Mouse (Mus musculus): ENCODE data around the gene Ptprb.

The Ptprb gene

GRCm38 (mm10) chr10:116382826-116383685 is 107.7 kb downstream of the Ptprb start:
- no peak for DNase-seq

GRCm38 (mm10) chr10:116384401-116384800 is 109.1 kb downstream of the Ptprb start:
- DNase-seq: no peak

GRCm38 (mm10) chr10:116386391-116386885 is 111.1 kb downstream of the Ptprb start:
- DNase-seq: peak; percentile 21

- DNase-seq: no peak
These were observed 113.5 kb downstream of the Ptprb start for GRCm38 (mm10) chr10:116388840-116389239.

GRCm38 (mm10) chr10:116393790-116394475 is 118.6 kb downstream of the Ptprb start:
- no peak for DNase-seq

- no peak for DNase-seq
These were observed 119.3 kb downstream of the Ptprb start for GRCm38 (mm10) chr10:116394585-116394984.

GRCm38 (mm10) chr10:116396279-116396678 is 121.0 kb downstream of the Ptprb start:
- no peak for DNase-seq

GRCm38 (mm10) chr10:116396966-116397365 is 121.6 kb downstream of the Ptprb start:
- DNase-seq: no peak

GRCm38 (mm10) chr10:116397573-116397972 is 122.2 kb downstream of the Ptprb start:
- no peak for DNase-seq

- no peak for DNase-seq
These were observed 122.7 kb downstream of the Ptprb start for GRCm38 (mm10) chr10:116397973-116398372.

GRCm38 (mm10) chr10:116402742-116403425 is 127.6 kb downstream of the Ptprb start:
- DNase-seq: no peak

GRCm38 (mm10) chr10:116403679-116404078 is 128.4 kb downstream of the Ptprb start:
- DNase-seq: no peak

- DNase-seq: no peak
These were observed 129.7 kb downstream of the Ptprb start for GRCm38 (mm10) chr10:116405011-116405410.

- DNase-seq: no peak
These were observed 132.5 kb downstream of the Ptprb start for GRCm38 (mm10) chr10:116407684-116408359.

- no peak for DNase-seq
These were observed 135.5 kb downstream of the Ptprb start for GRCm38 (mm10) chr10:116410826-116411225.

- no peak for DNase-seq
These were observed 140.8 kb downstream of the Ptprb start for GRCm38 (mm10) chr10:116416142-116416541.

GRCm38 (mm10) chr10:116416726-116417125 is 141.4 kb downstream of the Ptprb start:
- no peak for DNase-seq

GRCm38 (mm10) chr10:116418121-116418726 is 142.9 kb downstream of the Ptprb start:
- no peak for DNase-seq

GRCm38 (mm10) chr10:116420976-116421375 is 145.7 kb downstream of the Ptprb start:
- DNase-seq: no peak

- DNase-seq: no peak
These were observed 147.2 kb downstream of the Ptprb start for GRCm38 (mm10) chr10:116422551-116422950.

GRCm38 (mm10) chr10:116424921-116425320 is 149.6 kb downstream of the Ptprb start:
- no peak for DNase-seq

- DNase-seq: no peak
These were observed 150.9 kb downstream of the Ptprb start for GRCm38 (mm10) chr10:116426176-116426575.
